Mouse (Mus musculus) thymus, postnatal 25 days (tissue): ENCODE data around the gene Dchs2.

Experiments
- DNase-seq: peaks from one replicate; pipeline ENCODE4 v3.0.0; 2022

Gene Dchs2

GRCm38 (mm10) chr3:83156165-83156564 lies 28.4 kb downstream of the Dchs2 start:
- no peak for DNase-seq

- DNase-seq = no peak
Measured at GRCm38 (mm10) chr3:83161542-83162231, 33.9 kb downstream of the Dchs2 start.

GRCm38 (mm10) chr3:83163676-83164075 lies 35.9 kb downstream of the Dchs2 start:
- no peak for DNase-seq

- DNase-seq = no peak
Measured at GRCm38 (mm10) chr3:83185527-83185926, 57.8 kb downstream of the Dchs2 start.

- DNase-seq = no peak
Measured at GRCm38 (mm10) chr3:83191271-83191670, 63.5 kb downstream of the Dchs2 start.

- no peak for DNase-seq
Measured at GRCm38 (mm10) chr3:83192401-83192800, 64.7 kb downstream of the Dchs2 start.

- no peak for DNase-seq
Measured at GRCm38 (mm10) chr3:83194911-83195310, 67.2 kb downstream of the Dchs2 start.

- DNase-seq = no peak
Measured at GRCm38 (mm10) chr3:83201286-83201980, 73.7 kb downstream of the Dchs2 start.

GRCm38 (mm10) chr3:83205073-83205668 lies 77.4 kb downstream of the Dchs2 start:
- DNase-seq = no peak

GRCm38 (mm10) chr3:83209646-83210045 lies 81.9 kb downstream of the Dchs2 start:
- no peak for DNase-seq

GRCm38 (mm10) chr3:83210210-83210609 lies 82.5 kb downstream of the Dchs2 start:
- no peak for DNase-seq

GRCm38 (mm10) chr3:83211939-83212338 lies 84.2 kb downstream of the Dchs2 start:
- DNase-seq = no peak

- no peak for DNase-seq
Measured at GRCm38 (mm10) chr3:83212578-83212977, 84.8 kb downstream of the Dchs2 start.

- DNase-seq = no peak
Measured at GRCm38 (mm10) chr3:83218059-83218458, 90.3 kb downstream of the Dchs2 start.

- DNase-seq = no peak
Measured at GRCm38 (mm10) chr3:83220101-83220500, 92.4 kb downstream of the Dchs2 start.

GRCm38 (mm10) chr3:83222125-83222524 lies 94.4 kb downstream of the Dchs2 start:
- no peak for DNase-seq

- DNase-seq = no peak
Measured at GRCm38 (mm10) chr3:83228383-83228782, 100.6 kb downstream of the Dchs2 start.

GRCm38 (mm10) chr3:83230326-83230725 lies 102.6 kb downstream of the Dchs2 start:
- no peak for DNase-seq

GRCm38 (mm10) chr3:83234457-83234856 lies 106.7 kb downstream of the Dchs2 start:
- no peak for DNase-seq

GRCm38 (mm10) chr3:83235061-83235460 lies 107.3 kb downstream of the Dchs2 start:
- no peak for DNase-seq

GRCm38 (mm10) chr3:83246536-83246935 lies 118.8 kb downstream of the Dchs2 start:
- DNase-seq = no peak

GRCm38 (mm10) chr3:83250001-83250545 lies 122.3 kb downstream of the Dchs2 start:
- DNase-seq = no peak

- no peak for DNase-seq
Measured at GRCm38 (mm10) chr3:83251899-83252298, 124.2 kb downstream of the Dchs2 start.

- DNase-seq = no peak
Measured at GRCm38 (mm10) chr3:83259421-83259820, 131.7 kb downstream of the Dchs2 start.
